Comparison of ENCODE assay signal across 34 mouse cellular contexts in genomic region chr14:103234770-103235169, GRCm38 (mm10).
"Had no signal": no experiment of that assay in that cellular context is flagged by ENCODE, and none has a peak within 500 bp of the region (broad histone marks: within the 10 kb centered on the region; RNA-seq: fewer than 3 reads in every experiment).

No protein-coding gene starts in this region.

- H3K4me3 ChIP-seq: heart, embryonic 10.5 days; heart, embryonic 12.5 days; heart, embryonic 13.5 days; heart, embryonic 15.5 days; hindbrain, embryonic 10.5 days; hindbrain, embryonic 12.5 days; hindbrain, embryonic 13.5 days; hindbrain, embryonic 15.5 days; intestine, embryonic 15.5 days; kidney, embryonic 15.5 days; layer of hippocampus, adult 2 months had no signal

- H3K9me3 ChIP-seq: heart, embryonic 10.5 days; heart, embryonic 12.5 days; heart, embryonic 13.5 days; heart, embryonic 15.5 days; hindbrain, embryonic 10.5 days; hindbrain, embryonic 12.5 days; hindbrain, embryonic 13.5 days; hindbrain, embryonic 15.5 days; intestine, embryonic 15.5 days; kidney, embryonic 15.5 days had no signal

- H3K27me3 ChIP-seq: heart, embryonic 12.5 days; heart, embryonic 13.5 days; heart, embryonic 15.5 days; hindbrain, embryonic 12.5 days; hindbrain, embryonic 13.5 days; hindbrain, embryonic 15.5 days; intestine, embryonic 15.5 days; kidney, embryonic 15.5 days had no signal

- H3K4me1 ChIP-seq: heart, embryonic 10.5 days; heart, embryonic 12.5 days; heart, embryonic 15.5 days; hindbrain, embryonic 12.5 days; hindbrain, embryonic 13.5 days; hindbrain, embryonic 15.5 days; intestine, embryonic 15.5 days; kidney, embryonic 15.5 days had no signal

- H3K27ac ChIP-seq: heart, embryonic 10.5 days; heart, embryonic 13.5 days; heart, embryonic 15.5 days; hindbrain, embryonic 10.5 days; hindbrain, embryonic 12.5 days; hindbrain, embryonic 13.5 days; hindbrain, embryonic 14.5 days; hindbrain, embryonic 15.5 days; hindbrain, postnatal 0 days; intestine, embryonic 15.5 days; kidney, embryonic 15.5 days; kidney, postnatal 0 days; layer of hippocampus, adult 2 months had no signal

- ATAC-seq: hindbrain, embryonic 16.5 days; hindbrain, postnatal 0 days; inflammation-experienced regulatory T-cells, adult 6 months; intestine, embryonic 15.5 days; intestine, embryonic 16.5 days; intestine, postnatal 0 days had no signal

- H3K4me2 ChIP-seq: heart, embryonic 11.5 days; heart, embryonic 12.5 days; heart, embryonic 13.5 days; heart, embryonic 15.5 days; hindbrain, embryonic 12.5 days; hindbrain, embryonic 13.5 days; hindbrain, embryonic 14.5 days; hindbrain, embryonic 15.5 days; intestine, embryonic 15.5 days; kidney, embryonic 15.5 days had no signal

- DNase-seq: heart, postnatal 10 days; heart, postnatal 14 days; heart, postnatal 36 days; heart, postnatal 4 days; kidney, adult 11 months; kidney, adult 18-20 months; kidney, adult 2 months; kidney, adult 8-10 months; kidney, adult 9 months; kidney, postnatal 10 days; kidney, postnatal 14 days; kidney, postnatal 25 days; kidney, postnatal 4 days; layer of hippocampus, adult 9-11 months; layer of hippocampus, postnatal 36 days had no signal

- H3K36me3 ChIP-seq: intestine, embryonic 15.5 days had no signal

- H3K9ac ChIP-seq: heart, embryonic 12.5 days; heart, embryonic 13.5 days; heart, embryonic 15.5 days; hindbrain, embryonic 12.5 days; hindbrain, embryonic 13.5 days; hindbrain, embryonic 14.5 days; hindbrain, embryonic 15.5 days; intestine, embryonic 15.5 days; kidney, embryonic 15.5 days had no signal
